Mouse (Mus musculus): ENCODE results near the gene Cenpm.
"Not testable (repeated sequence)": the region's sequence is repeated elsewhere in the genome, so short reads cannot be mapped to it uniquely, and the experiment has no call there.

Cenpm gene

DNA sequence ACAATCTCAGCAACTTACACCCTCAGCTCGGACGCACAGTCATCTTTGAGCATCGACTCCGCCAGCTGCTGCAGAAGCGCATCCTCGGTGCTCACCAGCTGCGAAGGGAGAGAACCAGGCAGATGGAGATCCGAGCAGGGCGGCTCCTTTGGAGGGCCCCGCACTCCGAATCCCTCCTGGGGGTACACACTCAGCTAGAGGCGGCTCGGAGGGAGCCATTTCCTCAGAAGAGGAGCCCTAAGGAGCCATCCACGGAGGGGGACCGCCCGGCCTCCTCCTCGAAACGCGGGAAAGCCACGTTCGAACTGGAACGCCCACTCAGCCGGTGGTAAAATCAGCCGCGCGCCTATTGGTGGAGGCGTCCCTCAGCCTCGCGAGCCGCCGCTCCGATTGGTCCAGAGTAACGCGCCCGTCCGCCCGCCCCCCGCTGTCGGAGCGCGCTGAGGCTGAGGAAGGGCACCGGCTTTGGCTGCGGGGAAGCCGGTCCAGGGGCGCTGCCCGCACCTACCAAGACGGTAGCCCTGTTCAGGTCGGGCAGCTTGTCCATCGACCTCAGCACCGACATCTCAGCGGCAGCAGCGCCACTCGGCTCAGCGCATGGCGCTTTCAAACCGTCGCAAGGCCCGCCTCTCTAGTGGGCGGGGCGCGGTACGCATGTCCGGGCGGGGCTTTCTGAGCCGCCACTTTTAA, at the start of gene Cenpm:
TSS of gene Cenpm (minus strand) at position 634 of the 690 bp plus-strand sequence.
- DNase-seq: peak; percentile 87

GRCm38 (mm10) chr15:82294059-82294458, 49.5 kb upstream of the Cenpm start:
- no peak for DNase-seq

- peak; percentile 55 for DNase-seq
Observed at GRCm38 (mm10) chr15:82293271-82293711, 48.7 kb upstream of the Cenpm start.

GRCm38 (mm10) chr15:82292851-82293250, 48.3 kb upstream of the Cenpm start:
- DNase-seq: no peak

- DNase-seq: no peak
Observed at GRCm38 (mm10) chr15:82290252-82290651, 45.7 kb upstream of the Cenpm start.

DNA sequence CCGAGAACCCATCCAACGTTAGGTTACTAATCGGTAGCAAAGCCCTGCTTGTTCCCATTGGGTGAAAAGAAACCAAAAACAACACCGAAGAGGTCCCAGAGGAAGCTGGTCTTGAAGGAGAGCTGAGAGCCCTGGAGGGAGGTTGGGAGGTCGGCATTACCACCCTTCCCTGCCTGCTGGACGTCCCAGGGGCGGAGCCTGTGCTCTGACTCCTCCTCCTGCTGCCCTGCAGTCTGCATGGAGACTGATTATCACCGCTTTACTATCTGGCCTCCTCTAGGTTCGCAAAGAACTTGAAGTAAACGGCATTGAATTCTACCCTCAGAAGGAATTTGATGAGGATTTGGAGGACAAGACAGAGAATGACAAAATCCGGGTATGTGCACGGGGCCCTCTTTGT, 41.6 kb upstream of the Cenpm start:
- no peak for DNase-seq

DNA sequence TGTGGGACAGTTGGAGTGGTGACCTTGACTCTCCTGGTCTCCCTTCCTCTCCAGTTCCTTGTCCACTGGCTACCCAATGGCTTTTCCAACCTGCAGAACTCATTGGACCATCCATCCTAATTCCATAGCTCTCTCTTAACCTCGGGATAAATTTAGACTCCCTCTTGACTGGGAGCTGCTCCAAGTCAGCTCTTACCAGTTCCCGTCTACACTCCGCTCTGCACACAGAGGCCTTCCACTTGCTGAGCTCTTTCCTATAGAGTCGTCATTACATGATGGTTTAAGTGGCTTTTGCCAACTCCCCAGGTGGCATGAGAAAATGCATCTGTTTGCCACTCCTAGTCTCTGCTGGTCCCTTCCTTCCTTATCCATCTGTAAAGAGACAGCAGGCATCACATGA, 36.1 kb upstream of the Cenpm start:
- DNase-seq: no peak

- DNase-seq: peak; percentile 60
Observed at GRCm38 (mm10) chr15:82277591-82277990, 33.0 kb upstream of the Cenpm start.

GRCm38 (mm10) chr15:82274927-82275901, 30.7 kb upstream of the Cenpm start:
- peak; percentile 65 for DNase-seq

GRCm38 (mm10) chr15:82274593-82274926, 30.0 kb upstream of the Cenpm start, which contains the start of gene Sept3:
TSS of gene Sept3 (plus strand) at chr15:82274893.
- no peak for DNase-seq

GRCm38 (mm10) chr15:82272295-82272694, 27.7 kb upstream of the Cenpm start:
- no peak for DNase-seq

GRCm38 (mm10) chr15:82271201-82271600, 26.7 kb upstream of the Cenpm start:
- peak; percentile 50 for DNase-seq

- no peak for DNase-seq
Observed at GRCm38 (mm10) chr15:82268783-82269182, 24.2 kb upstream of the Cenpm start.

GRCm38 (mm10) chr15:82268185-82268584, 23.6 kb upstream of the Cenpm start:
- peak; percentile 63 for DNase-seq

- no peak for DNase-seq
Observed at GRCm38 (mm10) chr15:82266356-82266755, 21.8 kb upstream of the Cenpm start.

- DNase-seq: peak; percentile 50
Observed at GRCm38 (mm10) chr15:82259510-82259909, 15.0 kb upstream of the Cenpm start.

GRCm38 (mm10) chr15:82255944-82256383, 11.4 kb upstream of the Cenpm start:
- DNase-seq: peak; percentile 93

- DNase-seq: no peak
Observed at GRCm38 (mm10) chr15:82255248-82255647, 10.7 kb upstream of the Cenpm start.

- no peak for DNase-seq
Observed at GRCm38 (mm10) chr15:82252097-82252496, 7.5 kb upstream of the Cenpm start, which contains the start of gene 1500009C09Rik. TSS of gene 1500009C09Rik (plus strand) at chr15:82252397.

GRCm38 (mm10) chr15:82251579-82251978, 7.0 kb upstream of the Cenpm start:
- DNase-seq: no peak

DNA sequence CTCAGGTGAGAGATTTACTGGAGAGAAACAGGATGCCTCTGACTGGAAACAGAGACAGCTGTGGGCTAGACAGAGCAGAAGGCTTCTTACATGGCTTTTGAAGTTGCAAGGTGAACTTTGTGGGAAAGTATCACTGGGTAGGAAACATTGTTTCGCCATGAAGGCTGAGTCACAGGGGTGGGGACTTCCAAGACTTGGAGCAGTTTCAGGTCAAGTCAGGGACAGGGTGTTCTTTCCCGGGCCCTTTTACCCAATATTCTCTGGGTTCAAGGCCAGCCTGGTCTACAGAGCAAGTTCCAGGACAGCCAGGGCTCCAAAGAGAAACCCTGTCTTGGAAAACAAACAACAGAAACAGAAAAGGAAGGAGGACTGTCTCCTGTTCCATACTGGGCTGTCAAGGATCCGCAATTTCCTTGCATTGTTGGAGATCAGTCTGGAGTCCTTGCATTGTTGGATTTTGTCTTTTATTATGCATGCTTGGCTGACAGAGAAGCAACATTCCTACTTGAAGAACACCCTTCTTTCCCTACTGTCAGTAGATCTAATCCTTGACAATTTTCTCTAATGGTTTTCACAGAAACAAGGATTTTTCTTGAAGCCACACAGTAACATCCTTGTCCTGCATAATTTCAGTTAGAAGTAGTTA, 2.7 kb upstream of the Cenpm start:
- DNase-seq: no peak

GRCm38 (mm10) chr15:82244805-82245161, 235 bp upstream of the Cenpm start:
- not testable (repeated sequence) for DNase-seq

DNA sequence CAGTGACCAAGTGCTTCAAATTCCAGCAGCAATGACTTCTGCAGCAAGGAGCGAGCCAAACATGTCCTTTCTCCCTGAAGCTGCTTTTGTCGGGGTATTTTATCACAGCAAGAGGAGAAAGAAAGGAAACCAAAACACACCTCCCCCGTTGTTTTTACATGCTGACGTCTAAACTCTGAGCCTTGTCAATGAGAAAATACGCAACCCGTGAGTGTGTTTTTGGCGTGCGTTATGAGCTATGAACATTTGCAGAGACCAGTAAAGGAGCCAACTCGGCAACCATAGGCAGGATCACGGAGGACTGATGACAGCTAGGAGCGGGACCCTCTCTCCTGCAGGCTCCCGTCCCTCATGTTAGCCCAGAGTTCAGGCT, 820 bp downstream of the Cenpm start:
- no peak for DNase-seq

Measured in layer of hippocampus, adult 9-11 months (tissue).